Mouse (Mus musculus) lung, adult 2 months (tissue): ENCODE results near the gene Zfp541. TPM values are rescaled to one million over a fixed set of nuclear protein-coding genes. Genes with fewer than 3 reads are reported as not detected.
A peak's percentile ranks its signal among the peaks of the same experiment; 100 is the strongest.

ENCODE experiments used
- DNase-seq: peaks from one replicate; pipeline ENCODE4 v3.0.0; 2022
- H3K4me1 ChIP-seq: fragments of 200-500 bp; 2 replicates; pipeline ENCODE4 v1.6.1; 2011; ENCODE audit warnings: low read length; ENCODE audit not compliant: control insufficient read depth, insufficient read depth
- H3K4me3 ChIP-seq: fragments of 200-500 bp; replicated peaks from 2 replicates; pipeline ENCODE3; 2011; ENCODE audit warnings: low read depth, mild to moderate bottlenecking, control low read depth, low read length; ENCODE audit errors: extremely low read depth
- CTCF ChIP-seq: fragments of 200-500 bp; IDR thresholded peaks from 2 replicates; pipeline ENCODE4 v1.5.1; 2011; ENCODE audit warnings: mild to moderate bottlenecking, low read length, control low read depth; ENCODE audit not compliant: insufficient read depth
- POLR2A ChIP-seq: fragments of 200-500 bp; IDR thresholded peaks from 2 replicates; pipeline ENCODE4 v1.6.1; 2011; ENCODE audit warnings: low read depth, mild to moderate bottlenecking, control low read depth, low read length, borderline replicate concordance; ENCODE audit errors: extremely low read depth
- WGBS: fragments of 180-500 bp; shearing (Covaris S2); methylation state at CpG from one replicate; pipeline ENCODE4 v1.1.7; 2018; 5-methylcytosine and 5-hydroxymethylcytosine counted together
- polyA plus RNA-seq: library from polyadenylated mRNA; depleted of rRNA; stranded (reverse); fragments of >200 nt; gene quantifications from 2 replicates; pipeline ENCODE4 v1.2.3, GENCODE M21; 2012

The Zfp541 gene
- polyA plus RNA-seq, 1 experiment: 0.04 TPM

DNA sequence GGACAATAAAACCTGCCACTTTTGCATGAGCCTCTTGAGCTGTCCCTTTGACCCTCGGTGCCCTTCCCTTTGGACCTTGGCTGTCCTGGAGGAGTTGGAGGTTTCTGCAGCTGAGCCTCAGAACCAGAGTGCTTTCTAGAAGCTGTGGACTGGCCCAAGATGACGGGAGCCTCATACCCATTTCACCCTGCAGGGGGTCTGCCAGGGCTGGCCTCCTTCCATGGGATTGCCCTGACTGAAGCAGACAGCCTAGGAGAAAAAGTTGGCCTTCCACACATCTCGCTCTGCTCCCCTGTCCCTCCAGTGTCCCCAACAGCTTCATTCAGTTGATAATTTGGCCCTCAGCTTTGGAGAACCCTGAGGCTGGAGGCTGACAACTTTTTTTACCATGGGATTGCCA is 55.5 kb downstream of the Zfp541 start:
- WGBS: 84% methylated on average over 3 of the region's 3 CpGs
- no peak for DNase-seq
- H3K4me3 ChIP-seq: no peak overlapping the region
- no peak for TF ChIP-seq CTCF
- no peak for TF ChIP-seq POLR2A
- H3K4me1 ChIP-seq: peaks cover 8% of the 10 kb centered on the region

DNA sequence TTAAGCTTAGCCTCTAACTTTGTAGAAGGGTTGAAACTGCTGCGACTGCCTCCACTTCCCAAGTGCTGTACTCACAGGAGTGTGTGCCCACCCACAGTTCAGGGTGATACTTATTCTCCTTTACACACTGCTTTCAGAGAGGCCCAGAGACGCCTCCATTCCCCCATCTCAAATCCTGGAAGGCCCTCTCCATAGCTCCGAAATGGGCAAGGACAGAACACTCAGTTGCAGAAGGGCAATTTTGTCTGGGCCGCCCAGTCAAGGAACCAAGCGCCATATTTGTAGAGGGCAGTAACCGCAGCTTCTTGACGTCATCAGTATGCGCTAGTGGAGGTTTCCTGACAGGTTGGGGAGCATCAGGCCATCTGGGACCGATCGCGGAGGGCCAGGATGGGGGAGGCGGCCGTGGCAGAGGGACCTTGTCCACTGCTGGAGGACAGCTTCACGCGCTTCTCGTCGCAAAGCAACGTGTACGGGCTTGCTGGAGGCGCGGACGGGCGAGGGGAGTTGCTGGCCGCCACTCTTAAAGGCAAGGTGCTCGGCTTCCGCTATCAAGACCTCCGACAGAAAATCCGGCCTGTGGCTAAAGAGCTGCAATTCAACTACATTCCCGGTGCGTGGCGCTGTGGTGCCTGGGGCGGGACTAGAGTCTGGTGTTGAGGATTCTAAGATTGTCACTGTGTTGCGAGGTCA is 58.1 kb downstream of the Zfp541 start, which contains the start of gene Kptn:
TSS of gene Kptn (plus strand) at position 327 of the 693 bp plus-strand sequence.
- DNase-seq: peak; percentile 94
- WGBS: under 1% methylated on average over 33 of the region's 33 CpGs
- Histone ChIP-seq H3K4me3 (peak within 1 kb of the TSS; percentile 98), H3K4me1 (peaks cover 8% of the 10 kb centered on the region)
- TF ChIP-seq CTCF (peak; percentile 70), POLR2A (peak; percentile 43; the same call in 1 of the 2 replicates)

GRCm38 (mm10) chr7:16120262-16120600 is 58.6 kb downstream of the Zfp541 start:
- TF ChIP-seq CTCF (no peak), POLR2A (no peak)
- 37% methylated on average over 9 of the region's 9 CpGs for WGBS
- Histone ChIP-seq H3K4me3 (peak overlapping the region; percentile 98), H3K4me1 (peaks cover 8% of the 10 kb centered on the region)
- no peak for DNase-seq

- DNase-seq: no peak
- WGBS: 83% methylated on average over 9 of the region's 9 CpGs
- H3K4me3 ChIP-seq: no peak overlapping the region
- no peaks in the 10 kb centered on the region; the same call in 1 of the 2 replicates for H3K4me1 ChIP-seq
- no peak for TF ChIP-seq CTCF
- TF ChIP-seq POLR2A: no peak
These were observed 64.2 kb downstream of the Zfp541 start for GRCm38 (mm10) chr7:16125829-16126228.

- no peak for DNase-seq
- no peak for TF ChIP-seq POLR2A
- no peak for TF ChIP-seq CTCF
- H3K4me1 ChIP-seq: no peaks in the 10 kb centered on the region; the same call in 1 of the 2 replicates
- 36% methylated on average over 6 of the region's 6 CpGs for WGBS
- H3K4me3 ChIP-seq: no peak overlapping the region
These were observed 66.7 kb downstream of the Zfp541 start for GRCm38 (mm10) chr7:16128344-16128743.

- Histone ChIP-seq H3K4me1 (no peaks in the 10 kb centered on the region; the same call in 1 of the 2 replicates), H3K4me3 (no peak overlapping the region)
- TF ChIP-seq CTCF (no peak), POLR2A (no peak)
- 65% methylated on average over 5 of the region's 5 CpGs for WGBS
- DNase-seq: no peak
These were observed 67.3 kb downstream of the Zfp541 start for GRCm38 (mm10) chr7:16128899-16129298.

DNA sequence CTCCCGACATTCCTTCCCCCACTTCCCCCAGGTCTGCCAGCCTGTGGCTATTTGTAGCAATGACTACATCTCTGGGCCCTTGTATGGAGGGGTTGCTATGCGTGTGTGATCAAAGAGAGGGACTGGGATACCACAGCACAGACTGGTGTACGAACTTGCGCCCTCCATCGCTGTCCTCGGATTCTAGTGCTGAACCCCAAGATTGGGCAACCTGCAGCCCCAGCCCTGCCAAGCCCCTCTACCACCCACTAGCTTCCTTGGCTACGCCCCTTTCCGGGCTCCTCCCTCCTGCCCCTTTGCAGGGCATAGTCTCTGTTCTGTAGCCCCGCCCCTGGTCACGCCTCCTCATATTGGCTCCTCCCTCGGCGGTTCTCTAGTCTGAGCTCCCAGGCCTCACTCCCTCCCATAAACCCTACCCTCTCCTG is 67.8 kb downstream of the Zfp541 start, which contains the start of gene Slc8a2:
TSS of gene Slc8a2 (plus strand) at position 406 of the 425 bp plus-strand sequence.
- TF ChIP-seq CTCF (no peak), POLR2A (no peak)
- DNase-seq: peak; percentile 41
- H3K4me3 ChIP-seq: peak within 1 kb of the TSS; percentile 16
- H3K4me1 ChIP-seq: no peaks in the 10 kb centered on the region; the same call in 1 of the 2 replicates
- 5% methylated on average over 12 of the region's 12 CpGs for WGBS

GRCm38 (mm10) chr7:16129846-16130691 is 68.5 kb downstream of the Zfp541 start:
- no peak for TF ChIP-seq CTCF
- TF ChIP-seq POLR2A: no peak
- H3K4me3 ChIP-seq: peak overlapping the region; percentile 16
- H3K4me1 ChIP-seq: no peaks in the 10 kb centered on the region; the same call in 1 of the 2 replicates
- WGBS: 4% methylated on average over 35 of the region's 38 CpGs
- DNase-seq: no peak

DNA sequence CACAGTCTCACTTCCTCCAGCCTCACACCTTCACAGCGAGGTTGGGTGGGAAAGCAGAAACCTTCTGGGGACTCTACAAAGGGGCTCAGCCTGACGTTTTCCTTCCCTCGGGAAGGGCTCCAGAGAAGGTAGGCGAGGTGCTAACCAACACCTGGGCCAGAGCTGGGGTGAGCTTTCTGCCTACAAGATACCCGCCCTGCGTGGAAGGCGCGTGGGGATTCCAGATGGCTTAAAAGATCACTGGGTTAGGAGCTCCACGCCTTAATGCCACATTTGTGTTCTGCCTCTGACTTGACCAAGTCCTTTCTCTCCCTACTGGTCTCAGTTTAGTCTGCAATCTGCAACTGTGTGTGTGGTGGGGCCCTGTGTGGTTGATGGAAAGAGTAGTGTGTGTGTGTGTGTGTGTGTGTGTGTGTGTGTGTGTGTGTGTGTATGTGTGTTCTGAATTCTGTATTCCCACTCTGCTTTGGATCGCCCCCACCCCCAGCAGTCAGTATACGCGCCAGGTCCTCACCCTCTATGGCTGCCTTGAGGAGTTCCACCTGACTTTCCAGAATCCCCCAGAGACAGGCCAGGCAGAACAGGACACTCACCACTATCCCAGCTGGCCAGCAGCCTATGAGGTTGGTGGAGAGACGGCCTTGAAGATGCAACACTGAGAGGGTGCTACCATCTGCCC is 69.5 kb downstream of the Zfp541 start:
- WGBS: 34% methylated on average over 13 of the region's 13 CpGs
- no peak for DNase-seq
- Histone ChIP-seq H3K4me1 (no peaks in the 10 kb centered on the region; the same call in 1 of the 2 replicates), H3K4me3 (no peak overlapping the region)
- TF ChIP-seq POLR2A (no peak), CTCF (no peak)
